In the genomic region with DNA sequence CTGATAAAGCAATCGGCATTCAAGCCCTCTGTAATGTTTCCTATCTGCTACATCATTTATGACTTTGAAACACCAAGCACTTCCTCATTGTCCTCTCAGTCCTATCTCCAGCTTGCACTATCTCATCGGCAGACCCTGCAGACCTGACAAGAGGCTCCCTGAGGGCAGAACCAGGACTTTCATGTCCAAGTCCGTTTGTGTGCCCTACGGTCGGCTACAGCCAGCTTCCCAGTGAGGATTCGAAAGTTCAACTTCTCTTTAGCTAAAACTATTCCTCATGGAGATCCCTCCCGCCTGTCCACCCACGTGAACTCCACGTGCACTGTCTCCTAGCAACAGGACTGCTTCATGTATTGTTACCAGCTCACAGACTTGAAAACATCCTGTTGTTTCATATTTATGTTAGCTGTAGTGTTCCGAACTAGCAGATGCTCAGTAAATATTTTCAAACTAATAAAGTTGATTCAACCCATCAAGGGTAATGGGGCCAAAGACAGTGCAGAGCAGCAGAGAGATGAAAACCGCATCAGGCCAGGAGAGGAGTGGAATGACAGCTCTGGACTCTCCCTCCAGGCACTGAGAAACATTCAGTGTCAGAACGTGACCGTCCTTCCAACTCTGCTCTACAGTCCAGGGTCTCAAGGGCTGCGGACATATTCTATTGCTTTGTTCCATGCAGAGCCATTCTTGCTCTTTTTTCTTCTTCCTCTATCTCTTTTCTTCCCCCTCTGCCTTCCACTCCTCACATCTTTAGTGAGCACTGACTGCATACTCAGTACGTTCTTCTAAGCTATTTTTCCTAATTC, we compare ENCODE assay signal across 16 mouse cellular contexts. TPM values are rescaled to one million over a fixed set of nuclear protein-coding genes. Genes with fewer than 3 reads are reported as not detected.
A peak's percentile ranks its signal among the peaks of the same experiment; 100 is the strongest.
DNase-seq lines count a peak whose midpoint lies in the region; ATAC-seq and TF ChIP-seq lines count a peak whose summit lies in the region.
"Had no signal": no experiment of that assay in that cellular context is flagged by ENCODE, and none has a peak within 500 bp of the region (broad histone marks: within the 10 kb centered on the region; RNA-seq: fewer than 3 reads in every experiment).

No protein-coding gene starts in this region.

- peak; percentile 32 for DNase-seq in kidney, adult 18-20 months
- DNase-seq in MEL-GATA-1-ER (ENCODE audit: extremely low read depth, low read depth), result peak; percentile 61
- peak; percentile 37 for DNase-seq in hindbrain, postnatal 0 days (ENCODE audit: low spot score)
- DNase-seq in layer of hippocampus, adult 18-20 months (ENCODE audit: low spot score in 2 of 2), result peak; percentile 32 to 65
- no peak for DNase-seq in c-Kit-positive CD71-positive TER-119-positive erythroid progenitor cells, embryonic 14.5 days (ENCODE audit: low spot score)
- DNase-seq in thymus, postnatal 0 days (ENCODE audit: low spot score), result no peak
- DNase-seq: cerebellum, adult 9-10 months; liver had no signal

- H3K4me3 ChIP-seq in kidney, embryonic 16.5 days (ENCODE audit: low read length), result no peak overlapping the region
- no peak overlapping the region for H3K4me3 ChIP-seq in hindbrain, postnatal 0 days (ENCODE audit: low read length)
- H3K4me3 ChIP-seq: embryonic facial prominence, embryonic 10.5 days; forebrain, embryonic 13.5 days; neural tube, embryonic 15.5 days had no signal

- no peaks in the 10 kb centered on the region for H3K36me3 ChIP-seq in kidney, embryonic 16.5 days (ENCODE audit: insufficient read depth, low read length)
- H3K36me3 ChIP-seq in hindbrain, postnatal 0 days (ENCODE audit: insufficient read depth, low read length), result no peaks in the 10 kb centered on the region
- H3K36me3 ChIP-seq: embryonic facial prominence, embryonic 10.5 days; neural tube, embryonic 15.5 days had no signal

- WGBS in kidney, embryonic 16.5 days, result 67% methylated on average over 15 of the region's 15 CpGs
- WGBS in hindbrain, postnatal 0 days, result 55% methylated on average over 15 of the region's 15 CpGs

- H3K27me3 ChIP-seq in kidney, embryonic 16.5 days (ENCODE audit: insufficient read depth, low read length), result no peaks in the 10 kb centered on the region
- no peaks in the 10 kb centered on the region for H3K27me3 ChIP-seq in hindbrain, postnatal 0 days (ENCODE audit: insufficient read depth, low read length)
- H3K27me3 ChIP-seq: CH12.LX; forebrain, embryonic 13.5 days; neural tube, embryonic 15.5 days had no signal

- H3K9me3 ChIP-seq in kidney, embryonic 16.5 days (ENCODE audit: low read length), result no peaks in the 10 kb centered on the region
- no peaks in the 10 kb centered on the region for H3K9me3 ChIP-seq in hindbrain, postnatal 0 days (ENCODE audit: low read length)
- H3K9me3 ChIP-seq: embryonic facial prominence, embryonic 10.5 days; forebrain, embryonic 13.5 days; neural tube, embryonic 15.5 days had no signal

- H3K9ac ChIP-seq in kidney, embryonic 16.5 days (replicated peaks; ENCODE audit: low read length), result no peak overlapping the region
- H3K9ac ChIP-seq in hindbrain, postnatal 0 days (replicated peaks; ENCODE audit: low read length), result no peak overlapping the region
- H3K9ac ChIP-seq: forebrain, embryonic 13.5 days; neural tube, embryonic 15.5 days had no signal

- H3K27ac ChIP-seq in kidney, embryonic 16.5 days (ENCODE audit: low read length), result no peak overlapping the region
- H3K27ac ChIP-seq in hindbrain, postnatal 0 days, result no peak overlapping the region
- H3K27ac ChIP-seq: embryonic facial prominence, embryonic 10.5 days; forebrain, embryonic 13.5 days; neural tube, embryonic 15.5 days had no signal

- no peak for ATAC-seq in kidney, embryonic 16.5 days (ENCODE audit: low FRiP score, low TSS enrichment)
- 0 out of 2 replicates have a peak, but pooled peaks have one; percentile 45 for ATAC-seq in hindbrain, postnatal 0 days
- no peak for ATAC-seq in erythroblast, adult 5-6 weeks (replicated peaks; ENCODE audit: low FRiP score, poor library complexity, severe bottlenecking)
- ATAC-seq: forebrain, embryonic 13.5 days; lung, postnatal 0 days; midbrain, embryonic 16.5 days had no signal

- H3K4me1 ChIP-seq in kidney, embryonic 16.5 days (ENCODE audit: insufficient read depth, low read length), result no peaks in the 10 kb centered on the region
- H3K4me1 ChIP-seq in hindbrain, postnatal 0 days (ENCODE audit: insufficient read depth, low read length), result no peaks in the 10 kb centered on the region
- H3K4me1 ChIP-seq: forebrain, embryonic 13.5 days had no signal

- no peak overlapping the region for H3K4me2 ChIP-seq in kidney, embryonic 16.5 days (replicated peaks; ENCODE audit: low read depth, low read length)
- no peak overlapping the region for H3K4me2 ChIP-seq in hindbrain, postnatal 0 days (ENCODE audit: low read depth, low read length)
- H3K4me2 ChIP-seq: forebrain, embryonic 13.5 days; neural tube, embryonic 15.5 days had no signal

- TF ChIP-seq CTCF in hindbrain, postnatal 0 days (IDR thresholded peaks at IDR 0.05; ENCODE audit: low read depth), result no peak

RNA-seq across cellular contexts. Expression of a gene that starts 44.1 kb away (rescaled TPM):
- 4.5 and 4.8 TPM in 2 replicates for polyA plus RNA-seq in kidney, embryonic 16.5 days (2015; fragmentation: Nextera tagmentation; extraction: Ambion mirVana)
- total RNA-seq in hindbrain, postnatal 0 days (2014; rRNA removed), result 43.5 and 49.5 TPM in 2 replicates
- polyA plus RNA-seq in hindbrain, postnatal 0 days (2015; fragmentation: Nextera tagmentation; extraction: Ambion mirVana), result 8.8 TPM in 2 replicates
- 10 to 100 TPM; 21.4 to 21.7 TPM for total RNA-seq in layer of hippocampus, adult 18-20 months (2021)
- 1.9 TPM in 2 replicates for total RNA-seq in erythroblast, adult 5-6 weeks (2015; ENCODE audit: low replicate concordance)
- 1.8 and 2.6 TPM in 2 replicates for total RNA-seq in erythroblast, adult 5-6 weeks (2017; ENCODE audit: low replicate concordance)
- polyA plus RNA-seq in thymus, postnatal 0 days (2015; fragmentation: Nextera tagmentation; extraction: Ambion mirVana), result 2.9 and 4.6 TPM in 2 replicates

Comparison
In these comparisons a context has a peak if more than half of its experiments do, and no peak if none do; other contexts are left out.
1. DNase-seq: peak in kidney, adult 18-20 months (single experiment), MEL-GATA-1-ER (single experiment), hindbrain, postnatal 0 days (single experiment) and layer of hippocampus, adult 18-20 months (2 of 2); none in c-Kit-positive CD71-positive TER-119-positive erythroid progenitor cells, embryonic 14.5 days (single experiment) and thymus, postnatal 0 days (single experiment).
2. RNA of a gene that starts 44.1 kb away (total RNA-seq): 43.5 to 49.5 TPM in hindbrain, postnatal 0 days and 21.4 to 21.7 TPM in layer of hippocampus, adult 18-20 months; 1.8 to 2.6 TPM in erythroblast, adult 5-6 weeks; every median in the first group is over 4 times any median in the second.